Mouse (Mus musculus) heart, postnatal 10 days (tissue): ENCODE measurements around the gene Dpp8. TPM values are rescaled to one million over a fixed set of nuclear protein-coding genes. Genes with fewer than 3 reads are reported as not detected.
A peak's percentile ranks its signal among the peaks of the same experiment; 100 is the strongest.
"Not testable (repeated sequence)": the region's sequence is repeated elsewhere in the genome, so short reads cannot be mapped to it uniquely, and the experiment has no call there.

Source experiments
- DNase-seq, 2 experiments: peaks; one replicate each; pipeline ENCODE4 v3.0.0; 2021
- intact Hi-C: fragments of 180-260 bp; cut with DNase I; formaldehyde crosslinking; loops from one replicate; pipeline ENCODE4 v1.15.1; 2025
- total RNA-seq, 2 experiments: library from RNA; stranded (reverse); gene quantifications; 2 replicates each; pipeline ENCODE4 v1.2.3; 2021

The Dpp8 gene
- 10 to 100 TPM; 66.6 to 72.7 TPM for total RNA-seq

- peak; percentile 96 for DNase-seq
- intact Hi-C loops: no loop called here
Measured at GRCm38 (mm10) chr9:65032269-65033108, at the start of gene Dpp8. TSS of gene Dpp8 (plus strand) at chr9:65032414.

- no peak for DNase-seq
- intact Hi-C loops: no loop called here
Measured at GRCm38 (mm10) chr9:64985037-64985794, 47.0 kb upstream of the Dpp8 start.

GRCm38 (mm10) chr9:64985807-64986206, 46.4 kb upstream of the Dpp8 start:
- intact Hi-C loops: no loop called here
- no peak for DNase-seq

DNA sequence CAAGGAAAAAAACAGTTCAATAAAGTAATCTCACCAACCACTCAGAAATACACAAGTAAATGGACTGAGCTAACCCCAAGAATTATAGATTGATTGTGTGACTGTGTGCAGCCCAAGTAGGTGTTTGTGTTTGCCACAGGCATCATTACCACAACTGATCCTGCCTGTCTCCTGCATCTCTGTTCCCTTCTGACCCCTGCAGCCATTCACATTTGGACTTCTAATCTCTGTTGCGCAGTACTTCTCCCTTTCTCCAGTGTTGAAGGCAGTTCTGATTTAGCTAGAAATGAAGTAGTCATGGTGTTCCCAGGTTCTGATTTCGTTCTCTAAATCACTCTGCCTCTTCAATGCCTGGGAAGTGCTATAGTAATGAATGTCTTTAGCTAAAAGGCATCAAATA, 44.6 kb upstream of the Dpp8 start:
- DNase-seq: no peak
- intact Hi-C loops: no loop called here

- intact Hi-C loops: no loop called here
- no peak for DNase-seq
Measured at GRCm38 (mm10) chr9:64988443-64988842, 43.8 kb upstream of the Dpp8 start.

DNA sequence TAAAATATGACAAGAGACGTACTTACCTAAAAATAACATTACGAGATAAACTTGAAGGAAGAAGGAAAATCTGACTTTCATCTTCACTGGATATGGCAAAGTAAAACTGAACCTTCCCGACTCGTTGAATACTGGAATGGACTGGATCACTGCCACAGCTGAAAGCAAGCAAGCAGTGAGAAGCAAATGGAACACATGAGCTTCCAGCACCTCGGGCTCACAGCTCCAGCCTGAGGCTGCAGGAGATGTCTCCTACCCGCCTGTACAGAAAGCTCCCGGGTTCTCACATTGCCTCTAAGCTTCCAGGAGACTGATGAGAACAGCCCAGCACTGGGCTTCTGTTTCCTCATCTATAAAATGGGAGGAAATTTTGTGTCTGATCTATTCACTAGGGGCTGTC, 41.9 kb upstream of the Dpp8 start:
- no peak for DNase-seq
- intact Hi-C loops: no loop called here

DNA sequence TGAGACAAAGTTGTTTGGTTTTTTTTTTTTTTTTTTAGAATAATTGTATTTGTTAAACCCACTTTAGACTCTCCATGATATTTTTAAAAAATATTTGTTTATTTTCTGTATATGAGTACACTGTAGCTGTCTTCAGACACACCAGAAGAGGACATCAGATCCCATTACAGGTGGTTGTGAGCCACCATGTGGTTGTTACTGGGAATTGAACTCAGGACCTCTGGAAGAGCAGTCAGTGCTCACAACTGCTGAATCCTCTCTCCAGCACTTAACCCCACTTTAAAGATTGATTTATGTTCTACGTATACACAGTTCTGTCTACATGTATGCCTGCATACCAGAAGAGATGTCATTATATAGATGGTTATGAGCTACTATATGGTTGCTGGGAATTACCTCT, 36.8 kb upstream of the Dpp8 start:
- DNase-seq, intact Hi-C loops: not testable (repeated sequence)

- intact Hi-C loops: no loop called here
- DNase-seq: no peak
Measured at GRCm38 (mm10) chr9:65001481-65001880, 30.7 kb upstream of the Dpp8 start.

DNA sequence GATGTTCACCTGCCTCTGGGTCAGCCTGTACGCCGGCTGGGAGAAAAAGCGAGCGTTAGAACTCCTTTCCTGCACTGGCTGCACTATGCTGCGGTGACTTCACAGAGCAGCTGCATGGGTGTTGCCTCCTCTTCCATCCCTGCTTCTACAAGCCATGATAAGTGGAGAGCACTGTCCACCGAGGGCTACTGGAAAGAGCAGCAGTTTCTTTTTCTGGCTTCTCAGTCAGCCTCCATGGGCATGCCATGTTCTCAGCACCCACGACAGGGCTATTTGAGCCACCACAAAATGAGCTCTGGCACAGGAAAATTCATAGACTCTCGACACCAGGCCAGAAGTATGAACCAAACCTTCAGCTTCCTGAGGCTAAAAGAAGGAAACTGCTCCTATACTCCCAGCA, 26.5 kb upstream of the Dpp8 start:
- DNase-seq: no peak
- intact Hi-C loops: no loop called here

DNA sequence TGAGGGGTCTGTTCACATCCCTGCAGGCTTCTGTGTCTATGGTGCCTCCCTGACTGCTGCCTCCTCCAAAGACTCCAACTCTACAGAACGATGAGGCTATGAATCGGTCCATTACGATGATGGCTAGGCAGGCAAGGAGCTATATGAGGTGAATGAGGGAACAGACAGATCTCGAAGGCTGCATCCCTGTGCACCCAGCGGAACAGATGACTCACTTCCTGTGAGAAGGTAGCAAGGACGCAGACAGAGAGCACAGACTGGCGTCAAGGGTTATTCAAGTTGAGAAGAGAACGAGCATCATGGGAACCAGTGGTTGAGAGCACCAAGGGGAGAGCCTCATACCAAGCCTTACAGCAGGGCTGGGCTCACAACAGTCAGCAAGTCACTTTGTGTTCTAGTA, 21.6 kb upstream of the Dpp8 start:
- intact Hi-C loops: loop anchor here (5.0 kb wide), 1 partner anchor 112 kb away; no protein-coding TSS in a partner anchor

DNA sequence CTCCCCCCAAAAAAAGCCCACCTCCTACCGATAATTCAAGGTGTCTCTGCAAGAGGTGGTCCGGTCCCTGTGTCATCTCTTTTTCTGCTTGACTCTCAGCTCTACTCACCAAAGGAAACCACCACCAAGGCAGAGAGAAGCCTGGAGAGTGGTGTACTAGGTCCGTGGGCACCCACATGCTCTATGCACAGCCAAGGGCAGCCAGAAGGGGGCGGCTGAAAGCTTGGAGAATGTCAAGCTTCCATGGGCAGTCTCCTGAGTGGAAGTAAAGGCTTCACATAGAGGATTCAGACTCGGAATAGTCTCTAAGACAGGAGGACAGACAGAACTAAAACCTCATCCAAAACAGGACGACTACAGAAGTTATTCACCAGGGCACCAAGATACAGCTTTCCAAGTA, 20.9 kb upstream of the Dpp8 start:
- DNase-seq: peak in 1 of 2 experiments; percentile 48
- intact Hi-C loops: loop anchor here (5.0 kb wide), 1 partner anchor 111 kb away; no protein-coding TSS in a partner anchor

More for the DNA sequence above, 21.6 kb upstream of the Dpp8 start:
- no peak for DNase-seq

DNA sequence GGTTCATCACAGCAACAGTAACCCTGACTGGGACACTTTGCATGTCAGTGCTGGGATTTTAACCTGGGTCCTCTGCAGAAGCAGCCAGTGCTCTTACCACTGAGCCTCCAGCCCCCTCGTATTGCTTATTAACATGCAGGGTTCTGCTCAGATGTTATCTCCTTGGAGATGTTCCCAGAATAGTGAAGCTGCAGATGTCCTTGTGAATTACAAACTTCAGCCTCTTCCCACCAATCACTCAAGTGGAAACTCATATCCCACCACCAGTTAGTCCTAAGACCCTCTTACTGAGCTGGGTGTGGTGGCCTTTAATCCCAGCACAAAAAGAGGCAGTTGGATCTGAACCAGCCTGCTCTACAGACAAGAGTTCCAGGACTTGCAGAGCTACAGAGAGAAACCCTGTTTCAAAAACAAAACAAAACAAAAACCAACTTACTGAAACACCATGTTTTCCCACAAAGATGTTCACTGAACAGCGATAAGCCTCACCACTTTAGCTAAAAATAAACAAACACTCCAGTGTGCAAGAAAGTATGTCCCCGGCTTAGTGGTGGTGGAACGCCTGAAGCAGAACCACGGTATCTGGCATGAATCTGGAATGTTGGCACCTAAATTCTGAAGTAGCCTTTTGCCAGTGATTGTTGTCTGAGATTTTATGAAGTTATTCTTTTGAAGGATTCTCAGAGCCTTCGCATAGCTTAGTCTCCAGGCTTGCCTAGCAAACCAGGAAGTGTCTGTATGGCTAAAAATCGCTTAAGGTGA, 16.6 kb upstream of the Dpp8 start:
- intact Hi-C loops: no loop called here
- no peak for DNase-seq

GRCm38 (mm10) chr9:65016241-65016977, 15.8 kb upstream of the Dpp8 start:
- intact Hi-C loops: no loop called here
- DNase-seq: no peak

- no peak for DNase-seq
- intact Hi-C loops: no loop called here
Measured at GRCm38 (mm10) chr9:65016978-65017827, 15.0 kb upstream of the Dpp8 start.

- DNase-seq: no peak
- intact Hi-C loops: no loop called here
Measured at GRCm38 (mm10) chr9:65017896-65018295, 14.3 kb upstream of the Dpp8 start.

GRCm38 (mm10) chr9:65018588-65019121, 13.6 kb upstream of the Dpp8 start:
- no peak for DNase-seq
- intact Hi-C loops: no loop called here

- no peak for DNase-seq
- intact Hi-C loops: no loop called here
Measured at GRCm38 (mm10) chr9:65019146-65019545, 13.1 kb upstream of the Dpp8 start.

GRCm38 (mm10) chr9:65020128-65020527, 12.1 kb upstream of the Dpp8 start:
- intact Hi-C loops: no loop called here

More at GRCm38 (mm10) chr9:65020128-65020527, 12.1 kb upstream of the Dpp8 start:
- no peak for DNase-seq
